Comparison of ENCODE assay signal across 12 mouse cellular contexts in genomic region chr14:32956486-32956885, GRCm38 (mm10). TPM values are rescaled to one million over a fixed set of nuclear protein-coding genes. Genes with fewer than 3 reads are reported as not detected.
DNase-seq lines count a peak whose midpoint lies in the region; ATAC-seq lines count a peak whose summit lies in the region.
"Had no signal": no experiment of that assay in that cellular context is flagged by ENCODE, and none has a peak within 500 bp of the region (broad histone marks: within the 10 kb centered on the region; RNA-seq: fewer than 3 reads in every experiment).

No protein-coding gene starts in this region.

- no peaks in the 10 kb centered on the region for H3K9me3 ChIP-seq in hindbrain, embryonic 16.5 days (ENCODE audit: control insufficient read depth, low read length)
- no peaks in the 10 kb centered on the region for H3K9me3 ChIP-seq in hindbrain, embryonic 12.5 days (replicated peaks)
- H3K9me3 ChIP-seq in liver, embryonic 12.5 days (replicated peaks) = no peaks in the 10 kb centered on the region
- H3K9me3 ChIP-seq: embryonic facial prominence, embryonic 15.5 days; liver, embryonic 15.5 days had no signal

- no peaks in the 10 kb centered on the region for H3K36me3 ChIP-seq in hindbrain, embryonic 16.5 days (ENCODE audit: control insufficient read depth, insufficient read depth, low read length)
- no peaks in the 10 kb centered on the region for H3K36me3 ChIP-seq in hindbrain, embryonic 12.5 days
- no peaks in the 10 kb centered on the region for H3K36me3 ChIP-seq in liver, embryonic 12.5 days
- H3K36me3 ChIP-seq: embryonic facial prominence, embryonic 15.5 days; liver, embryonic 15.5 days had no signal

- DNase-seq in adrenal gland, adult 2 months = peak; percentile 6
- no peak for DNase-seq in adrenal gland, adult 8-10 months
- peak; percentile 23 for DNase-seq in right cerebral cortex, postnatal 4 days
- no peak for DNase-seq in right cerebral cortex, postnatal 14 days
- DNase-seq in skeletal muscle tissue, adult 2 months (ENCODE audit: low read depth, low spot score) = peak; percentile 24
- DNase-seq: layer of hippocampus, adult 9-11 months had no signal

- H3K9ac ChIP-seq in hindbrain, embryonic 16.5 days (ENCODE audit: low read depth, low read length) = no peak overlapping the region
- H3K9ac ChIP-seq in hindbrain, embryonic 12.5 days = no peak overlapping the region
- H3K9ac ChIP-seq in liver, embryonic 12.5 days = no peak overlapping the region
- H3K9ac ChIP-seq: embryonic facial prominence, embryonic 15.5 days; liver, embryonic 15.5 days had no signal

- H3K4me2 ChIP-seq in hindbrain, embryonic 16.5 days (ENCODE audit: low read length) = no peak overlapping the region
- H3K4me2 ChIP-seq in hindbrain, embryonic 12.5 days (replicated peaks) = no peak overlapping the region
- H3K4me2 ChIP-seq in liver, embryonic 12.5 days = no peak overlapping the region
- H3K4me2 ChIP-seq: embryonic facial prominence, embryonic 15.5 days; liver, embryonic 15.5 days had no signal

- peaks cover 6% of the 10 kb centered on the region for H3K4me1 ChIP-seq in hindbrain, embryonic 16.5 days (ENCODE audit: control insufficient read depth, insufficient read depth, low read depth, low read length)
- H3K4me1 ChIP-seq in hindbrain, embryonic 12.5 days = peaks cover under 1% of the 10 kb centered on the region
- 0 out of 2 replicates have a peak, but pooled peaks cover 5% of the 10 kb centered on the region for H3K4me1 ChIP-seq in liver, embryonic 12.5 days
- H3K4me1 ChIP-seq: liver, embryonic 15.5 days had no signal

- no peak overlapping the region for H3K4me3 ChIP-seq in hindbrain, embryonic 16.5 days (ENCODE audit: low read length)
- H3K4me3 ChIP-seq in hindbrain, embryonic 12.5 days = no peak overlapping the region
- no peak overlapping the region for H3K4me3 ChIP-seq in liver, embryonic 12.5 days
- H3K4me3 ChIP-seq: embryonic facial prominence, embryonic 15.5 days; liver, embryonic 15.5 days had no signal

- H3K27ac ChIP-seq in hindbrain, embryonic 16.5 days (ENCODE audit: low read depth, low read length) = no peak overlapping the region
- no peak overlapping the region for H3K27ac ChIP-seq in hindbrain, embryonic 12.5 days
- H3K27ac ChIP-seq in liver, embryonic 12.5 days = no peak overlapping the region
- H3K27ac ChIP-seq: embryonic facial prominence, embryonic 15.5 days; liver, embryonic 15.5 days had no signal

- peak; percentile 66 for ATAC-seq in hindbrain, embryonic 16.5 days
- ATAC-seq in hindbrain, embryonic 12.5 days (ENCODE audit: low FRiP score) = no peak
- no peak for ATAC-seq in liver, embryonic 12.5 days

- no peaks in the 10 kb centered on the region; the same call in 1 of the 2 replicates for H3K27me3 ChIP-seq in hindbrain, embryonic 16.5 days (replicated peaks; ENCODE audit: control insufficient read depth, insufficient read depth, low read length)
- peaks cover 5% of the 10 kb centered on the region; the same call in 1 of the 2 replicates for H3K27me3 ChIP-seq in hindbrain, embryonic 12.5 days
- peaks cover 2% of the 10 kb centered on the region; the same call in 1 of the 2 replicates for H3K27me3 ChIP-seq in liver, embryonic 12.5 days (replicated peaks)
- H3K27me3 ChIP-seq: embryonic facial prominence, embryonic 15.5 days; liver, embryonic 15.5 days had no signal

- WGBS in hindbrain, embryonic 16.5 days = 56% methylated on average over 8 of the region's 8 CpGs
- WGBS in hindbrain, embryonic 12.5 days = 75% methylated on average over 8 of the region's 8 CpGs
- 59% methylated on average over 8 of the region's 8 CpGs for WGBS in liver, embryonic 12.5 days (ENCODE audit: insufficient replicate concordance)

RNA-seq across cellular contexts. Expression of gene Lrrc18, which starts 34.7 kb away (rescaled TPM):
- under 1 TPM; 0.20 to 0.73 TPM for total RNA-seq in adrenal gland, adult 2 months (2021)
- polyA plus RNA-seq in adrenal gland, adult 2 months (2012; rRNA removed) = 0.26 TPM in 1 of 2 replicates, not detected in the other
- total RNA-seq in adrenal gland, adult 8-10 months (2022) = 1 to 10 TPM; 1.0 to 1.7 (median 1.3) TPM
- polyA plus RNA-seq in hindbrain, embryonic 16.5 days (2015; fragmentation: Nextera tagmentation; extraction: Ambion mirVana) = 0.36 and 0.40 TPM in 2 replicates
- 0.40 and 0.43 TPM in 2 replicates for polyA plus RNA-seq in hindbrain, embryonic 12.5 days (2016; fragmentation: Nextera tagmentation; extraction: Ambion mirVana)
- polyA plus RNA-seq in liver, embryonic 12.5 days (2016; fragmentation: Nextera tagmentation; extraction: Ambion mirVana) = 0.11 and 0.13 TPM in 2 replicates
- total RNA-seq: hematopoietic stem cell, adult 5-6 weeks had no signal

Comparison
In these comparisons a context has a peak if more than half of its experiments do, and no peak if none do; other contexts are left out.
1. DNase-seq: peak in adrenal gland, adult 2 months (single experiment), right cerebral cortex, postnatal 4 days (single experiment) and skeletal muscle tissue, adult 2 months (single experiment); none in adrenal gland, adult 8-10 months (single experiment) and right cerebral cortex, postnatal 14 days (single experiment).